In the genomic region with DNA sequence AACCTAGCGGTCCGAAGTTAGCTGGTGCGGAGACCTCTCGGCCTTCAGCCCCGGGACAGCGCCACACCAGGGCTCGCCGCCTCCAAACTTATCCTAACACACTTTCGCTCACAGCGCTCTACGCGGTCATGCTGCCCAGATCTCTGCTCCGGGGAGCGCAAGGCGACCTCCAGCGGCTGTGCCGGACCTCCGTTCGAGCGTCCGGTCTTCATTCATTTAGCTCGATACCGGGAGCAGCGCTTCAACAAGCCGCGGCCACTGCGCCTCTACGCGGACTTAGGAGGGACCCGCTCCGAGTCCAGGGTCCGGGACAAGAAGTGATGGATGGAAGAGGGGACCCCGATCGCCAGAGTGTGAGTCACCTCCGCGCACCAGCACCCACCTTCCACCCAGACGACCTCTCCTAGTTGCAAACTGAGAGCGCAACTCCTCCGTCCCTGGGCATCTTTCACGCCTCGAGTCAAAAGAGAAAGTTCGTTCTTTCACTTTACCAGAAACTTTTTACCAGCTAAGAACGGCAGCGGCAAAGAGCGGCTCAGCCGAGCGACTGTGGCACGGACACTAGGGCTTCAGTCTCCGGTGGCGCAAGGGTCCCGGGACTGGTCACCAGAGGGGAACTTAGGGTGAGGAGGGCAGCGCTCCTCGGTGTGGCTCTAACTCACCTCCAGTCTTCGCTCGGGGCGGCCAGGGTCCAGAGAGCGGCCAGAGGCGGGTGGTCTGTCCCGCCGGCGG, we compare ENCODE assay signal across 8 mouse cellular contexts. TPM values are rescaled to one million over a fixed set of nuclear protein-coding genes. Genes with fewer than 3 reads are reported as not detected.
DNase-seq lines count a peak whose midpoint lies in the region; TF ChIP-seq lines count a peak whose summit lies in the region.

No protein-coding gene starts in this region.

- TF ChIP-seq CTCF in CH12.LX (conservative IDR thresholded peaks at IDR 0.05 in 1 of 2, IDR thresholded peaks at IDR 0.05 in 1 of 2; ENCODE audit: low read depth in 2 of 2, low read length in 2 of 2), result peak in 1 of 2 experiments; percentile 81; a peak in 2 of 4 replicates
- TF ChIP-seq CTCF in bone marrow, adult 2 months (IDR thresholded peaks at IDR 0.05; ENCODE audit: control insufficient read depth, insufficient read depth, low read length), result peak; percentile 46; the same call in 1 of the 2 replicates

- peak overlapping the region; percentile 96 for H3K27ac ChIP-seq in CH12.LX (ENCODE audit: insufficient read depth, low read depth)
- H3K27ac ChIP-seq in bone marrow, adult 2 months (ENCODE audit: control insufficient read depth, insufficient read depth, low read depth, low read length, poor library complexity), result peak overlapping the region; percentile 28

- peak overlapping the region; percentile 95 for H3K9ac ChIP-seq in CH12.LX (ENCODE audit: insufficient read depth, low read depth)

- TF ChIP-seq POLR2A in CH12.LX (IDR thresholded peaks at IDR 0.05; ENCODE audit: low read depth, low read length), result no peak
- TF ChIP-seq POLR2A in bone marrow, adult 2 months (IDR thresholded peaks at IDR 0.05; ENCODE audit: borderline replicate concordance, control insufficient read depth, low read depth, low read length), result peak; percentile 47; the same call in 1 of the 2 replicates

- intact Hi-C loops in heart, postnatal 10 days (cut with DNase I), result loop anchor here (1.0 to 5.0 kb wide), 2 partner anchors 42 to 240 kb away; no protein-coding TSS in a partner anchor

- DNase-seq in CH12.LX (ENCODE audit: extremely low read depth), result peak; percentile 63
- peak; percentile 59 for DNase-seq in fibroblast of lung, adult 2 months (ENCODE audit: low read depth)
- DNase-seq in heart, postnatal 10 days, result peak; percentile 80 to 85
- peak; percentile 68 to 82 for DNase-seq in kidney, postnatal 25 days
- peak; percentile 82 for DNase-seq in lung, postnatal 36 days
- DNase-seq in retina, embryonic 14.5 days (ENCODE audit: low spot score), result peak; percentile 71
- no peak for DNase-seq in T-cell, adult 2 months (ENCODE audit: low spot score)

- TF ChIP-seq EP300 in CH12.LX (IDR thresholded peaks at IDR 0.05; ENCODE audit: low read length), result no peak

- in situ Hi-C loops in CH12.LX (cut with MboI; ENCODE audit: low pct_ligation_motif_present, low pct_unique_long_range_greater_than_20kb, low sequenced_read_pairs), result loop anchor here (5.0 to 10.0 kb wide), 2 partner anchors 88 to 100 kb away; a partner anchor contains a TSS

- peak overlapping the region; percentile 80 to 92 (median 85) for H3K4me3 ChIP-seq in CH12.LX (replicated peaks in 1 of 3; ENCODE audit: low read depth in 2 of 3, low read length in 2 of 3, poor library complexity in 1 of 3)
- H3K4me3 ChIP-seq in bone marrow, adult 2 months (replicated peaks; ENCODE audit: control insufficient read depth, low read depth, low read length), result peak overlapping the region; percentile 62

- H3K27me3 ChIP-seq in CH12.LX (replicated peaks), result no peaks in the 10 kb centered on the region

- under 1% methylated on average over 61 of the region's 61 CpGs for WGBS in bone marrow, adult 2 months

- dilution Hi-C loops in CH12.LX (cut with MboI; ENCODE audit: extremely low pct_ligation_motif_present, extremely low pct_unique_long_range_greater_than_20kb, low sequenced_read_pairs), result no loop called here

- TF ChIP-seq RAD21 in CH12.LX (IDR thresholded peaks at IDR 0.05; ENCODE audit: low read depth, low read length), result peak; percentile 48

- peaks cover 19% of the 10 kb centered on the region for H3K9me3 ChIP-seq in CH12.LX (replicated peaks; ENCODE audit: low read length)

- H3K4me2 ChIP-seq in CH12.LX (ENCODE audit: insufficient read depth, low read depth, poor library complexity, severe bottlenecking), result peak overlapping the region; percentile 84; the same call in 1 of the 2 replicates

- peaks cover 10 to 53% of the 10 kb centered on the region in 2 experiments for H3K4me1 ChIP-seq in CH12.LX (ENCODE audit: control insufficient read depth in 1 of 2, insufficient read depth in 2 of 2)
- peaks cover 1% of the 10 kb centered on the region; the same call in 1 of the 2 replicates for H3K4me1 ChIP-seq in bone marrow, adult 2 months (ENCODE audit: control insufficient read depth, insufficient read depth, low read length)

- H3K36me3 ChIP-seq in CH12.LX (replicated peaks in 1 of 2; ENCODE audit: control insufficient read depth in 1 of 2, insufficient read depth in 1 of 2, low read length in 1 of 2), result peaks cover 5 to 20% of the 10 kb centered on the region in 2 experiments

- peaks cover 39% of the 10 kb centered on the region for H3K79me2 ChIP-seq in CH12.LX (replicated peaks; ENCODE audit: control insufficient read depth, extremely low read depth, insufficient read depth, poor library complexity, severe bottlenecking)

TF ChIP-seq in CH12.LX, 34 proteins besides CTCF, POLR2A, EP300 and RAD21:
- TF ChIP-seq ZMIZ1 (IDR thresholded peaks at IDR 0.05; ENCODE audit: low read depth, low read length), result no peak
- no peak for TF ChIP-seq KAT2A (IDR thresholded peaks at IDR 0.05; ENCODE audit: insufficient replicate concordance, low read length)
- TF ChIP-seq SMC3 (IDR thresholded peaks at IDR 0.05; ENCODE audit: low read depth, low read length), result peak; percentile 71
- no peak for TF ChIP-seq CHD2 (IDR thresholded peaks at IDR 0.05; ENCODE audit: low read length)
- peak; percentile 70 for TF ChIP-seq IRF4 (IDR thresholded peaks at IDR 0.05; ENCODE audit: low read depth, low read length)
- TF ChIP-seq TBP (conservative IDR thresholded peaks at IDR 0.05; ENCODE audit: low read depth, low read length), result 0 out of 2 replicates have a peak, but pooled peaks have one; percentile 43
- TF ChIP-seq ZKSCAN1 (IDR thresholded peaks at IDR 0.05; ENCODE audit: borderline replicate concordance, low read depth, low read length), result no peak
- TF ChIP-seq HCFC1 (IDR thresholded peaks at IDR 0.05; ENCODE audit: low read depth, low read length), result peak; percentile 38; the same call in 1 of the 2 replicates
- TF ChIP-seq RCOR1 (conservative IDR thresholded peaks at IDR 0.05; ENCODE audit: low read depth, low read length), result 0 out of 2 replicates have a peak, but pooled peaks have one; percentile 4
- TF ChIP-seq SIN3A (IDR thresholded peaks at IDR 0.05; ENCODE audit: low read length), result peak; percentile 76; the same call in 1 of the 2 replicates
- TF ChIP-seq ELF1 (IDR thresholded peaks at IDR 0.05; ENCODE audit: low read depth, low read length), result no peak
- TF ChIP-seq UBTF (IDR thresholded peaks at IDR 0.05; ENCODE audit: low read depth, low read length), result peak; percentile 96; the same call in 1 of the 2 replicates
- peak; percentile 15; the same call in 1 of the 2 replicates for TF ChIP-seq MAX (IDR thresholded peaks at IDR 0.05; ENCODE audit: low read length)
- TF ChIP-seq BHLHE40 (IDR thresholded peaks at IDR 0.05; ENCODE audit: low read depth, low read length), result 0 out of 2 replicates have a peak, but pooled peaks have one; percentile 47
- TF ChIP-seq TCF12 (IDR thresholded peaks at IDR 0.05; ENCODE audit: low read depth, low read length), result peak; percentile 50; the same call in 1 of the 2 replicates
- TF ChIP-seq MXI1 (IDR thresholded peaks at IDR 0.05; ENCODE audit: low read depth, low read length), result peak; percentile 83
- no peak for TF ChIP-seq MAFK (IDR thresholded peaks at IDR 0.05; ENCODE audit: insufficient replicate concordance, low read length)
- 0 out of 2 replicates have a peak, but pooled peaks have one; percentile 31 for TF ChIP-seq NRF1 (IDR thresholded peaks at IDR 0.05; ENCODE audit: low read depth, low read length)
- TF ChIP-seq ETS1 (conservative IDR thresholded peaks at IDR 0.05; ENCODE audit: low read depth, low read length), result 0 out of 2 replicates have a peak, but pooled peaks have one; percentile 21
- no peak for TF ChIP-seq JUN (IDR thresholded peaks at IDR 0.05; ENCODE audit: insufficient read depth, low read depth, low read length)
- TF ChIP-seq MEF2A (IDR thresholded peaks at IDR 0.05; ENCODE audit: borderline replicate concordance, low read depth, low read length), result peak; percentile 52; the same call in 1 of the 2 replicates
TF ChIP-seq in CH12.LX: peak in this region for 14.

RNA-seq across cellular contexts. Expression of a gene that starts 18.0 kb away (rescaled TPM):
- total RNA-seq in CH12.LX (2012; rRNA removed), result not detected in 2 replicates
- total RNA-seq in CH12.LX (2014; rRNA removed), result not detected in 2 replicates
- not detected in 2 replicates for polyA plus RNA-seq in CH12.LX (2012; ENCODE audit: insufficient read length, low read depth)
- polyA plus RNA-seq in bone marrow, adult 2 months (2011; ENCODE audit: insufficient read depth, insufficient read length, low replicate concordance, missing spikeins), result not detected in 2 replicates
- not detected for total RNA-seq in heart, postnatal 10 days (2021)

RNA-seq across cellular contexts. Expression of a gene that starts 35.2 kb away (rescaled TPM):
- total RNA-seq in CH12.LX (2012; rRNA removed), result 13.7 and 32.9 TPM in 2 replicates
- 39.7 and 41.5 TPM in 2 replicates for total RNA-seq in CH12.LX (2014; rRNA removed)
- polyA plus RNA-seq in CH12.LX (2012; ENCODE audit: insufficient read length, low read depth), result 25.1 and 28.9 TPM in 2 replicates
- 8.4 TPM in 1 of 2 replicates, not detected in the other for polyA plus RNA-seq in bone marrow, adult 2 months (2011; ENCODE audit: insufficient read depth, insufficient read length, low replicate concordance, missing spikeins)
- 1 to 10 TPM; 5.3 to 5.6 TPM for total RNA-seq in heart, postnatal 10 days (2021)
